Mouse (Mus musculus) liver, adult 2 months (tissue): ENCODE measurements around the gene Tia1.

Experiments
- CTCF ChIP-seq: fragments of 200-500 bp; IDR thresholded peaks from 2 replicates; pipeline ENCODE4 v1.5.1; 2011; ENCODE audit warnings: low read depth, low read length, control low read depth
- POLR2A ChIP-seq: fragments of 200-500 bp; IDR thresholded peaks from 2 replicates; pipeline ENCODE4 v1.6.1; 2011; ENCODE audit warnings: low read length, control low read depth; ENCODE audit not compliant: insufficient read depth; ENCODE audit errors: extremely low read depth

DNA sequence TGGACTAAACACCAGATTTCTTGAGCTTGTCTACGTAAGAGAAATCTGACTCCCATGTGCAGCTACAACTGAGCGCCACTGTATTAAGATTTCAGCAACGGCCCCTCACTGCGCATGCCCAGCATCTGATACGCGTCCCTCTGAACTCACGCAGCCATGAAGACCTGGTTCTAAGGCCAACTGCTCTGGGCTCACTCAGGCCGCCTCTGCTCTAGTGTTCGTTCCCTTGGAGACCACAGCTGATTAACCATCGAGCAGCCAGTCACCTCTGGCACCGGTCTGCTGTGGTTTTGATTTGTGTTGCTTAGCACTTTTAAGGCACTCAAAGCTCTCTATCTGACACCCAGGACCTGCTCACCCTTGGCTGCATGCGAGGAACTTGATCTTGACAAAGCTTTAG lies 16.7 kb upstream of the Tia1 start:
- TF ChIP-seq POLR2A: no peak
- TF ChIP-seq CTCF: no peak
